Mouse (Mus musculus) CH12.LX (cell line): ENCODE results near the gene Zxdc. TPM values are rescaled to one million over a fixed set of nuclear protein-coding genes. Genes with fewer than 3 reads are reported as not detected.

Experiments used
- DNase-seq: peaks from one replicate; pipeline ENCODE4 v3.0.0-alpha.2; 2013; ENCODE audit errors: extremely low read depth
- H3K27ac ChIP-seq: 2 replicates; pipeline ENCODE4 v1.5.1; 2012; ENCODE audit warnings: low read depth, mild to moderate bottlenecking, control low read depth, moderate library complexity; ENCODE audit not compliant: insufficient read depth
- H3K27me3 ChIP-seq: replicated peaks from 2 replicates; pipeline ENCODE3; 2012; ENCODE audit warnings: inconsistent platforms
- H3K36me3 ChIP-seq, 2 experiments: replicated peaks in 1 of 2; 2 replicates each; pipeline versions ENCODE3 to v1.6.1; 2012; ENCODE audit warnings: inconsistent platforms in 1 of 2, low read length in 1 of 2, mild to moderate bottlenecking in 1 of 2, mixed read lengths in 1 of 2, moderate library complexity in 1 of 2; ENCODE audit not compliant: control insufficient read depth in 1 of 2, insufficient read depth in 1 of 2
- H3K4me1 ChIP-seq, 2 experiments: 2 replicates each; pipeline ENCODE4 v1.6.1; 2012; ENCODE audit warnings: inconsistent platforms in 1 of 2, moderate library complexity in 1 of 2; ENCODE audit not compliant: insufficient read depth in 2 of 2, control insufficient read depth in 1 of 2
- H3K4me2 ChIP-seq: 2 replicates; pipeline ENCODE4 v1.6.1; 2012; ENCODE audit warnings: low read depth, mild to moderate bottlenecking, control low read depth; ENCODE audit not compliant: poor library complexity, insufficient read depth, severe bottlenecking
- H3K4me3 ChIP-seq, 3 experiments: fragments of 150-350 bp in 1 of 3; sonication (generic) in 1 of 3; replicated peaks in 1 of 3; 2 replicates each; pipeline versions ENCODE3 to v1.5.1; 2011 to 2012; ENCODE audit warnings: low read depth in 2 of 3, low read length in 2 of 3, mild to moderate bottlenecking in 2 of 3, moderate library complexity in 2 of 3, control low read depth in 1 of 3, improper control_type of control experiment in 1 of 3, inconsistent platforms in 1 of 3, mixed read lengths in 1 of 3; ENCODE audit not compliant: poor library complexity in 1 of 3
- H3K79me2 ChIP-seq: replicated peaks from 2 replicates; pipeline ENCODE4 v1.6.1; 2012; ENCODE audit warnings: mild to moderate bottlenecking, moderate library complexity; ENCODE audit not compliant: control insufficient read depth, poor library complexity, insufficient read depth, severe bottlenecking; ENCODE audit errors: extremely low read depth
- H3K9ac ChIP-seq: 2 replicates; pipeline ENCODE4 v1.6.1; 2012; ENCODE audit warnings: low read depth, mild to moderate bottlenecking, control low read depth, moderate library complexity; ENCODE audit not compliant: insufficient read depth
- H3K9me3 ChIP-seq: replicated peaks from 2 replicates; pipeline ENCODE3; 2012; ENCODE audit warnings: low read length, inconsistent platforms, mixed read lengths
- BHLHE40 ChIP-seq: IDR thresholded peaks from 2 replicates; pipeline ENCODE4 v1.6.1; 2011; ENCODE audit warnings: mild to moderate bottlenecking, low read depth, low read length, improper control_type of control experiment
- CHD1 ChIP-seq: IDR thresholded peaks from 2 replicates; pipeline ENCODE4 v1.6.1; 2012; ENCODE audit warnings: low read depth, low read length, improper control_type of control experiment, inconsistent platforms
- CTCF ChIP-seq, 2 experiments: IDR thresholded peaks in 1 of 2; conservative IDR thresholded peaks in 1 of 2; 2 replicates each; pipeline ENCODE4 v1.5.1; 2011 to 2012; ENCODE audit warnings: low read depth in 2 of 2, low read length in 2 of 2, improper control_type of control experiment in 1 of 2, inconsistent platforms in 1 of 2, mild to moderate bottlenecking in 1 of 2, moderate library complexity in 1 of 2
- E2F4 ChIP-seq: IDR thresholded peaks from 2 replicates; pipeline ENCODE4 v1.6.1; 2011; ENCODE audit warnings: low read depth, low read length, improper control_type of control experiment; ENCODE audit not compliant: insufficient replicate concordance
- ELF1 ChIP-seq: IDR thresholded peaks from 2 replicates; pipeline ENCODE4 v1.6.1; 2014; ENCODE audit warnings: low read depth, mild to moderate bottlenecking, inconsistent platforms, low read length, improper control_type of control experiment
- EP300 ChIP-seq: IDR thresholded peaks from 2 replicates; pipeline ENCODE4 v1.6.1; 2011; ENCODE audit warnings: low read length, improper control_type of control experiment
- ETS1 ChIP-seq: conservative IDR thresholded peaks from 2 replicates; pipeline ENCODE4 v1.6.1; 2012; ENCODE audit warnings: low read depth, mild to moderate bottlenecking, inconsistent platforms, low read length, improper control_type of control experiment, moderate library complexity
- GABPA ChIP-seq: IDR thresholded peaks from 2 replicates; pipeline ENCODE4 v1.6.1; 2012; ENCODE audit warnings: low read depth, low read length, improper control_type of control experiment, inconsistent platforms; ENCODE audit not compliant: insufficient replicate concordance
- IRF4 ChIP-seq: IDR thresholded peaks from 2 replicates; pipeline ENCODE4 v1.6.1; 2014; ENCODE audit warnings: low read depth, mild to moderate bottlenecking, inconsistent platforms, low read length, improper control_type of control experiment
- KAT2A ChIP-seq: IDR thresholded peaks from 2 replicates; pipeline ENCODE4 v1.6.1; 2012; ENCODE audit warnings: low read length, improper control_type of control experiment, inconsistent platforms; ENCODE audit not compliant: insufficient replicate concordance
- MAFK ChIP-seq: IDR thresholded peaks from 2 replicates; pipeline ENCODE4 v1.6.1; 2011; ENCODE audit warnings: low read length, improper control_type of control experiment; ENCODE audit not compliant: insufficient replicate concordance
- MEF2A ChIP-seq: IDR thresholded peaks from 2 replicates; pipeline ENCODE4 v1.6.1; 2014; ENCODE audit warnings: low read depth, mild to moderate bottlenecking, inconsistent platforms, low read length, improper control_type of control experiment, borderline replicate concordance
- MXI1 ChIP-seq: IDR thresholded peaks from 2 replicates; pipeline ENCODE4 v1.6.1; 2011; ENCODE audit warnings: mild to moderate bottlenecking, low read depth, low read length, improper control_type of control experiment
- NRF1 ChIP-seq: IDR thresholded peaks from 2 replicates; pipeline ENCODE4 v1.6.1; 2014; ENCODE audit warnings: low read depth, mild to moderate bottlenecking, inconsistent platforms, low read length, improper control_type of control experiment, moderate library complexity
- POLR2A ChIP-seq: IDR thresholded peaks from 2 replicates; pipeline ENCODE4 v1.6.1; 2011; ENCODE audit warnings: low read depth, mild to moderate bottlenecking, improper control_type of control experiment, low read length
- RAD21 ChIP-seq: IDR thresholded peaks from 2 replicates; pipeline ENCODE4 v1.6.1; 2011; ENCODE audit warnings: low read depth, mild to moderate bottlenecking, low read length, improper control_type of control experiment, moderate library complexity
- SIN3A ChIP-seq: IDR thresholded peaks from 2 replicates; pipeline ENCODE4 v1.6.1; 2012; ENCODE audit warnings: low read length, improper control_type of control experiment, inconsistent platforms
- SMC3 ChIP-seq: IDR thresholded peaks from 2 replicates; pipeline ENCODE4 v1.6.1; 2011; ENCODE audit warnings: low read depth, low read length, improper control_type of control experiment
- TBP ChIP-seq: conservative IDR thresholded peaks from 2 replicates; pipeline ENCODE4 v1.6.1; 2011; ENCODE audit warnings: low read depth, low read length, improper control_type of control experiment
- USF2 ChIP-seq: conservative IDR thresholded peaks from 2 replicates; pipeline ENCODE4 v1.6.1; 2011; ENCODE audit warnings: low read depth, low read length, improper control_type of control experiment
- ZMIZ1 ChIP-seq: IDR thresholded peaks from 2 replicates; pipeline ENCODE4 v1.6.1; 2012; ENCODE audit warnings: low read depth, mild to moderate bottlenecking, inconsistent platforms, low read length, improper control_type of control experiment
- dilution Hi-C: fragments of 300-500 bp; cut with MboI; formaldehyde crosslinking; loops from 2 replicates; pipeline ENCODE4 v1.14.3; 2020; ENCODE audit warnings: low sequenced_read_pairs; ENCODE audit not compliant: extremely low pct_unique_long_range_greater_than_20kb, extremely low pct_ligation_motif_present
- in situ Hi-C: fragments of 300-500 bp; cut with MboI; formaldehyde crosslinking; loops from 3 replicates; pipeline ENCODE4 v1.14.3; 2019; ENCODE audit warnings: low sequenced_read_pairs, low pct_ligation_motif_present, low pct_unique_long_range_greater_than_20kb, mixed read lengths
- polyA plus RNA-seq: library from polyadenylated mRNA; unstranded; fragments of >175 nt; gene quantifications from 2 replicates; pipeline ENCODE4 v1.2.1, GENCODE M21; 2012; ENCODE audit warnings: low read depth; ENCODE audit not compliant: insufficient read length
- total RNA-seq, 2 experiments: library from RNA; depleted of rRNA; stranded (reverse); fragments of 300-350 nt in 1 of 2; fragments of >200 nt in 1 of 2; gene quantifications; 2 replicates each; pipeline ENCODE4 v1.2.3; 2012 to 2014

Gene Zxdc
- total and polyA plus RNA-seq, 3 experiments: 4.7 to 8.3 (median 5.2) TPM

GRCm38 (mm10) chr6:90348500-90348899 lies 20.8 kb upstream of the Zxdc start:
- DNase-seq: no peak
- no peaks in the 10 kb centered on the region for H3K79me2 ChIP-seq
- H3K4me1 ChIP-seq: no peaks in the 10 kb centered on the region
- no peaks in the 10 kb centered on the region for H3K36me3 ChIP-seq
- no peak overlapping the region for H3K9ac ChIP-seq
- no peaks in the 10 kb centered on the region for H3K9me3 ChIP-seq
- dilution Hi-C loops (no loop called here), in situ Hi-C loops (no loop called here)
- no peak overlapping the region for H3K27ac ChIP-seq
- TF ChIP-seq ETS1: no peak
- no peak for TF ChIP-seq ELF1
- no peak for TF ChIP-seq EP300
- TF ChIP-seq SMC3: no peak
- TF ChIP-seq TBP: no peak
- no peak for TF ChIP-seq SIN3A
- no peak for TF ChIP-seq NRF1
- TF ChIP-seq BHLHE40: no peak
- H3K4me3 ChIP-seq: no peak overlapping the region
- no peak overlapping the region for H3K4me2 ChIP-seq
- peaks cover 60% of the 10 kb centered on the region for H3K27me3 ChIP-seq

- H3K9ac ChIP-seq: no peak overlapping the region
- peaks cover 59% of the 10 kb centered on the region for H3K27me3 ChIP-seq
- DNase-seq: no peak
- no peaks in the 10 kb centered on the region for H3K79me2 ChIP-seq
- no peak overlapping the region for H3K4me3 ChIP-seq
- in situ Hi-C loops: no loop called here
- no peak overlapping the region for H3K27ac ChIP-seq
- no peaks in the 10 kb centered on the region for H3K36me3 ChIP-seq
- no peaks in the 10 kb centered on the region for H3K4me1 ChIP-seq
- no peak for TF ChIP-seq USF2
- TF ChIP-seq NRF1: no peak
- TF ChIP-seq GABPA: no peak
- no peak for TF ChIP-seq E2F4
- TF ChIP-seq CHD1: no peak
- no peak for TF ChIP-seq RAD21
- TF ChIP-seq BHLHE40: no peak
- TF ChIP-seq MEF2A: no peak
- TF ChIP-seq MXI1: no peak
- TF ChIP-seq KAT2A: no peak
- TF ChIP-seq ZMIZ1: no peak
- TF ChIP-seq IRF4: no peak
- no peak for TF ChIP-seq CTCF (conservative IDR thresholded peaks at IDR 0.05 in 1 of 2, IDR thresholded peaks at IDR 0.05 in 1 of 2; ENCODE audit: low read depth in 2 of 2, low read length in 2 of 2)
- no peak for TF ChIP-seq POLR2A
- TF ChIP-seq MAFK: no peak
- TF ChIP-seq, all 38 proteins: peak for 0
- no peaks in the 10 kb centered on the region for H3K9me3 ChIP-seq
- dilution Hi-C loops: no loop called here
- H3K4me2 ChIP-seq: no peak overlapping the region
Measured at GRCm38 (mm10) chr6:90350011-90350410, 19.3 kb upstream of the Zxdc start.
